Mouse (Mus musculus): ENCODE results near the gene Gm3233.
A peak's percentile ranks its signal among the peaks of the same experiment; 100 is the strongest.
"Not testable (repeated sequence)": the region's sequence is repeated elsewhere in the genome, so short reads cannot be mapped to it uniquely, and the experiment has no call there.

Gm3233 gene

GRCm38 (mm10) chr10:77759582-77759981, at the start of gene Gm3233:
Gene Gm3233 (minus strand): TSS chr10:77759682.
- DNase-seq (ENCODE audit: low spot score) = not testable (repeated sequence)

GRCm38 (mm10) chr10:77804095-77804494, 44.6 kb upstream of the Gm3233 start:
- DNase-seq (ENCODE audit: low spot score) = no peak

- no peak for DNase-seq (ENCODE audit: low spot score)
These were observed 39.5 kb upstream of the Gm3233 start, which contains the start of gene Gm19668 for GRCm38 (mm10) chr10:77798921-77799508. Gene Gm19668 (minus strand): TSS chr10:77799133.

- DNase-seq (ENCODE audit: low spot score) = not testable (repeated sequence)
These were observed 38.9 kb upstream of the Gm3233 start for GRCm38 (mm10) chr10:77798164-77798920.

- no peak for DNase-seq (ENCODE audit: low spot score)
These were observed 38.2 kb upstream of the Gm3233 start for GRCm38 (mm10) chr10:77797677-77798076.

GRCm38 (mm10) chr10:77794976-77795375, 35.5 kb upstream of the Gm3233 start, which contains the start of gene Gm9639:
Gene Gm9639 (minus strand): TSS chr10:77795076.
- DNase-seq (ENCODE audit: low spot score) = no peak

- DNase-seq (ENCODE audit: low spot score) = no peak
These were observed 29.1 kb upstream of the Gm3233 start for GRCm38 (mm10) chr10:77788621-77789020.

GRCm38 (mm10) chr10:77787876-77788275, 28.4 kb upstream of the Gm3233 start, which contains the start of gene Gm7137:
Gene Gm7137 (minus strand): TSS chr10:77788200.
- DNase-seq (ENCODE audit: low spot score) = not testable (repeated sequence)

GRCm38 (mm10) chr10:77783396-77783795, 23.9 kb upstream of the Gm3233 start:
- DNase-seq (ENCODE audit: low spot score) = not testable (repeated sequence)

GRCm38 (mm10) chr10:77782442-77782841, 23.0 kb upstream of the Gm3233 start, which contains the start of gene Gm3250:
Gene Gm3250 (minus strand): TSS chr10:77782542.
- not testable (repeated sequence) for DNase-seq (ENCODE audit: low spot score)

GRCm38 (mm10) chr10:77776844-77777243, 17.4 kb upstream of the Gm3233 start, which contains the start of gene Gm7138:
Gene Gm7138 (minus strand): TSS chr10:77776944.
- not testable (repeated sequence) for DNase-seq (ENCODE audit: low spot score)

GRCm38 (mm10) chr10:77772142-77772541, 12.7 kb upstream of the Gm3233 start:
- DNase-seq (ENCODE audit: low spot score) = not testable (repeated sequence)

- DNase-seq (ENCODE audit: low spot score) = not testable (repeated sequence)
These were observed 11.7 kb upstream of the Gm3233 start, which contains the start of gene Gm3238 for GRCm38 (mm10) chr10:77771225-77771624. Gene Gm3238 (minus strand): TSS chr10:77771325.

GRCm38 (mm10) chr10:77769727-77770126, 10.2 kb upstream of the Gm3233 start:
- DNase-seq (ENCODE audit: low spot score) = no peak

- no peak for DNase-seq (ENCODE audit: low spot score)
These were observed 6.0 kb downstream of the Gm3233 start for GRCm38 (mm10) chr10:77753448-77753847.

- not testable (repeated sequence) for DNase-seq (ENCODE audit: low spot score)
These were observed 7.2 kb downstream of the Gm3233 start for GRCm38 (mm10) chr10:77752312-77752711.

- not testable (repeated sequence) for DNase-seq (ENCODE audit: low spot score)
These were observed 8.2 kb downstream of the Gm3233 start, which contains the start of gene Gm9736 for GRCm38 (mm10) chr10:77751254-77751653. Gene Gm9736 (minus strand): TSS chr10:77751354.

- not testable (repeated sequence) for DNase-seq (ENCODE audit: low spot score)
These were observed 8.8 kb downstream of the Gm3233 start for GRCm38 (mm10) chr10:77750686-77751085.

GRCm38 (mm10) chr10:77741924-77742688, 17.4 kb downstream of the Gm3233 start, which contains the start of gene Gm18596:
Gene Gm18596 (minus strand): TSS chr10:77742638.
- DNase-seq (ENCODE audit: low spot score) = not testable (repeated sequence)

- DNase-seq (ENCODE audit: low spot score) = no peak
These were observed 20.6 kb downstream of the Gm3233 start for GRCm38 (mm10) chr10:77738929-77739328.

GRCm38 (mm10) chr10:77735928-77736327, 23.6 kb downstream of the Gm3233 start:
- DNase-seq (ENCODE audit: low spot score) = no peak

- DNase-seq (ENCODE audit: low spot score) = peak; percentile 22
These were observed 30.2 kb downstream of the Gm3233 start for GRCm38 (mm10) chr10:77729241-77729640.
